Mouse (Mus musculus) MEL (cell line): Measurements from ENCODE around the gene Mcidas. TPM values are rescaled to one million over a fixed set of nuclear protein-coding genes. Genes with fewer than 3 reads are reported as not detected.

Experiments used
- DNase-seq: peaks from one replicate; pipeline ENCODE4 v3.0.0; 2011; ENCODE audit warnings: low read depth, low spot score
- H3K27ac ChIP-seq: 2 replicates; pipeline ENCODE4 v1.5.1; 2012; ENCODE audit warnings: low read depth, mild to moderate bottlenecking, control low read depth, low read length, moderate library complexity; ENCODE audit not compliant: control insufficient read depth
- H3K27me3 ChIP-seq, 2 experiments: fragments of 150-350 bp in 1 of 2; sonication (generic) in 1 of 2; 2 replicates each; pipeline ENCODE4 v1.6.1; 2012; ENCODE audit warnings: low read length in 2 of 2, mild to moderate bottlenecking in 2 of 2, improper control_type of control experiment in 1 of 2, moderate library complexity in 1 of 2; ENCODE audit not compliant: insufficient read depth in 2 of 2, control insufficient read depth in 1 of 2
- H3K36me3 ChIP-seq, 2 experiments: 2 replicates each; pipeline ENCODE4 v1.6.1; 2012 to 2014; ENCODE audit warnings: low read length in 2 of 2, improper control_type of control experiment in 1 of 2, inconsistent platforms in 1 of 2, mild to moderate bottlenecking in 1 of 2; ENCODE audit not compliant: insufficient read depth in 2 of 2, control insufficient read depth in 1 of 2
- H3K4me1 ChIP-seq, 2 experiments: fragments of 150-350 bp in 1 of 2; sonication (generic) in 1 of 2; 2 replicates each; pipeline ENCODE4 v1.6.1; 2012; ENCODE audit warnings: low read length in 2 of 2, improper control_type of control experiment in 1 of 2, mild to moderate bottlenecking in 1 of 2; ENCODE audit not compliant: insufficient read depth in 2 of 2, control insufficient read depth in 1 of 2
- H3K4me3 ChIP-seq, 2 experiments: fragments of 150-350 bp in 1 of 2; sonication (generic) in 1 of 2; 2 replicates each; pipeline ENCODE4 v1.5.1; 2012; ENCODE audit warnings: low read depth in 2 of 2, low read length in 2 of 2, mild to moderate bottlenecking in 2 of 2, moderate library complexity in 2 of 2, control low read depth in 1 of 2, improper control_type of control experiment in 1 of 2; ENCODE audit not compliant: control insufficient read depth in 1 of 2, insufficient read depth in 1 of 2
- H3K79me2 ChIP-seq: 2 replicates; pipeline ENCODE4 v1.6.1; 2012; ENCODE audit warnings: mild to moderate bottlenecking, low read length, moderate library complexity; ENCODE audit not compliant: control insufficient read depth, poor library complexity, insufficient read depth
- H3K9ac ChIP-seq: 2 replicates; pipeline ENCODE4 v1.6.1; 2012; ENCODE audit warnings: low read depth, mild to moderate bottlenecking, control low read depth, low read length, moderate library complexity; ENCODE audit not compliant: control insufficient read depth, poor library complexity, severe bottlenecking
- H3K9me3 ChIP-seq: fragments of 150-350 bp; sonication (generic); replicated peaks from 2 replicates; pipeline ENCODE4 v1.6.1; 2012; ENCODE audit warnings: mild to moderate bottlenecking, low read length, improper control_type of control experiment, moderate library complexity; ENCODE audit not compliant: insufficient read depth
- BHLHE40 ChIP-seq: IDR thresholded peaks from 2 replicates; pipeline ENCODE4 v1.6.1; 2012; ENCODE audit warnings: low read depth, mild to moderate bottlenecking, inconsistent platforms, low read length, improper control_type of control experiment, borderline replicate concordance
- ELF1 ChIP-seq: IDR thresholded peaks from 2 replicates; pipeline ENCODE4 v1.6.1; 2014; ENCODE audit warnings: low read depth, mild to moderate bottlenecking, inconsistent platforms, low read length, improper control_type of control experiment, moderate library complexity
- EP300 ChIP-seq, 2 experiments: IDR thresholded peaks; 2 replicates each; pipeline ENCODE4 v1.6.1; 2011; ENCODE audit warnings: improper control_type of control experiment in 2 of 2, low read length in 2 of 2, low read depth in 1 of 2, mild to moderate bottlenecking in 1 of 2
- HCFC1 ChIP-seq: IDR thresholded peaks from 2 replicates; pipeline ENCODE4 v1.6.1; 2012; ENCODE audit warnings: low read depth, mild to moderate bottlenecking, inconsistent platforms, low read length, improper control_type of control experiment, moderate library complexity
- MAFK ChIP-seq: IDR thresholded peaks from 2 replicates; pipeline ENCODE4 v1.6.1; 2011; ENCODE audit warnings: low read depth, mild to moderate bottlenecking, low read length, improper control_type of control experiment, borderline replicate concordance
- MAX ChIP-seq: IDR thresholded peaks from 2 replicates; pipeline ENCODE4 v1.6.1; 2011; ENCODE audit warnings: low read length, improper control_type of control experiment
- MAZ ChIP-seq: IDR thresholded peaks from 2 replicates; pipeline ENCODE4 v1.6.1; 2012; ENCODE audit warnings: low read depth, mild to moderate bottlenecking, inconsistent platforms, low read length, improper control_type of control experiment
- MXI1 ChIP-seq: IDR thresholded peaks from 2 replicates; pipeline ENCODE4 v1.6.1; 2011; ENCODE audit warnings: mild to moderate bottlenecking, low read depth, low read length, improper control_type of control experiment
- MYB ChIP-seq: IDR thresholded peaks from 2 replicates; pipeline ENCODE4 v1.6.1; 2011; ENCODE audit warnings: mild to moderate bottlenecking, low read depth, low read length, improper control_type of control experiment
- NELFE ChIP-seq: IDR thresholded peaks from 2 replicates; pipeline ENCODE4 v1.6.1; 2011; ENCODE audit warnings: low read depth, low read length, improper control_type of control experiment
- POLR2A ChIP-seq, 2 experiments: IDR thresholded peaks; 2 replicates each; pipeline ENCODE4 v1.6.1; 2011 to 2012; ENCODE audit warnings: low read length in 2 of 2, mild to moderate bottlenecking in 2 of 2, control low read depth in 1 of 2, improper control_type of control experiment in 1 of 2, low read depth in 1 of 2, moderate library complexity in 1 of 2; ENCODE audit not compliant: control insufficient read depth in 1 of 2, insufficient read depth in 1 of 2, poor library complexity in 1 of 2
- SIN3A ChIP-seq: IDR thresholded peaks from 2 replicates; pipeline ENCODE4 v1.6.1; 2012; ENCODE audit warnings: low read length, improper control_type of control experiment, inconsistent platforms
- SMC3 ChIP-seq: IDR thresholded peaks from 2 replicates; pipeline ENCODE4 v1.6.1; 2011; ENCODE audit warnings: low read depth, low read length, improper control_type of control experiment
- TBP ChIP-seq: IDR thresholded peaks from 2 replicates; pipeline ENCODE4 v1.8.0; 2011; ENCODE audit warnings: low read depth, low read length, improper control_type of control experiment
- USF1 ChIP-seq: IDR thresholded peaks from 2 replicates; pipeline ENCODE4 v1.6.1; 2014; ENCODE audit warnings: low read depth, mild to moderate bottlenecking, inconsistent platforms, low read length, improper control_type of control experiment, moderate library complexity
- polyA plus RNA-seq, 2 experiments: library from polyadenylated mRNA; stranded (reverse) in 1 of 2; unstranded in 1 of 2; fragments of >175 nt in 1 of 2; fragments of >200 nt in 1 of 2; gene quantifications; 2 replicates each; pipeline versions ENCODE4 v1.2.1 to v1.2.4; 2012; ENCODE audit warnings: low replicate concordance in 2 of 2, low read depth in 1 of 2; ENCODE audit not compliant: insufficient read length in 2 of 2, insufficient read depth in 1 of 2, missing spikeins in 1 of 2
- total RNA-seq: library from RNA; depleted of rRNA; stranded (reverse); fragments of 300-350 nt; gene quantifications from 2 replicates; pipeline ENCODE4 v1.2.3, GENCODE M21; 2012

Mcidas gene
- total and polyA plus RNA-seq, 3 experiments: not detected

- H3K9ac ChIP-seq: no peak overlapping the region
- H3K4me1 ChIP-seq: no peaks in the 10 kb centered on the region; a peak in 1 of 4 replicates
- no peaks in the 10 kb centered on the region for H3K27me3 ChIP-seq
- H3K4me3 ChIP-seq: no peak overlapping the region
- H3K9me3 ChIP-seq: no peaks in the 10 kb centered on the region
- H3K36me3 ChIP-seq: no peaks in the 10 kb centered on the region
- no peaks in the 10 kb centered on the region for H3K79me2 ChIP-seq
- TF ChIP-seq EP300 (IDR thresholded peaks at IDR 0.05; ENCODE audit: low read depth in 1 of 2, low read length in 2 of 2) (no peak), TBP (no peak), MAFK (no peak)
- no peak overlapping the region for H3K27ac ChIP-seq
- no peak for DNase-seq
These were observed 7.1 kb upstream of the Mcidas start for GRCm38 (mm10) chr13:112986451-112986950.

- TF ChIP-seq ELF1: no peak
- TF ChIP-seq SMC3: no peak
- peak; percentile 75 for TF ChIP-seq MXI1
- peak; percentile 53 for TF ChIP-seq NELFE
- no peak for TF ChIP-seq USF1
- no peak for TF ChIP-seq MYB
- peak; percentile 61 for TF ChIP-seq MAX
- peak; percentile 53 to 66; a peak in 2 of 4 replicates for TF ChIP-seq POLR2A (IDR thresholded peaks at IDR 0.05; ENCODE audit: control insufficient read depth in 1 of 2, insufficient read depth in 1 of 2, low read depth in 1 of 2, low read length in 2 of 2, poor library complexity in 1 of 2)
- TF ChIP-seq BHLHE40: peak; percentile 81
- 0 out of 2 replicates have a peak, but pooled peaks have one; percentile 21 for TF ChIP-seq HCFC1
- peak; percentile 86 for TF ChIP-seq SIN3A
- TF ChIP-seq MAZ: no peak; the same call in 1 of the 2 replicates
- TF ChIP-seq, all 39 proteins: peak for 7
- peak within 1 kb of the TSS; percentile 67 for H3K9ac ChIP-seq
- peak; percentile 87 for DNase-seq
- H3K27ac ChIP-seq: no peak within 1 kb of the TSS
- no peaks in the 10 kb centered on the region for H3K79me2 ChIP-seq
- no peaks in the 10 kb centered on the region; a peak in 1 of 4 replicates for H3K4me1 ChIP-seq
- no peaks in the 10 kb centered on the region for H3K36me3 ChIP-seq
- H3K9me3 ChIP-seq: no peaks in the 10 kb centered on the region
- peak within 1 kb of the TSS; percentile 44 to 47 for H3K4me3 ChIP-seq
- H3K27me3 ChIP-seq: no peaks in the 10 kb centered on the region
These were observed 6.1 kb upstream of the Mcidas start, which contains the start of gene Ccno for GRCm38 (mm10) chr13:112987532-112987943. Gene Ccno, plus strand, starts transcription at chr13:112987802.

GRCm38 (mm10) chr13:112987991-112988390 is 5.7 kb upstream of the Mcidas start:
- Histone ChIP-seq H3K4me3 (peak overlapping the region; percentile 44 to 47), H3K9ac (peak overlapping the region; percentile 67), H3K27ac (no peak overlapping the region), H3K27me3 (no peaks in the 10 kb centered on the region), H3K4me1 (no peaks in the 10 kb centered on the region; a peak in 1 of 4 replicates), H3K79me2 (no peaks in the 10 kb centered on the region), H3K9me3 (no peaks in the 10 kb centered on the region), H3K36me3 (no peaks in the 10 kb centered on the region)
- no peak for TF ChIP-seq USF1
- no peak for TF ChIP-seq ELF1
- no peak for TF ChIP-seq EP300 (IDR thresholded peaks at IDR 0.05; ENCODE audit: low read depth in 1 of 2, low read length in 2 of 2)
- TF ChIP-seq MXI1: no peak
- no peak for TF ChIP-seq TBP
- TF ChIP-seq MYB: no peak
- TF ChIP-seq BHLHE40: no peak
- no peak for DNase-seq
